Mouse (Mus musculus): ENCODE measurements around the gene Olig3. TPM values are rescaled to one million over a fixed set of nuclear protein-coding genes. Genes with fewer than 3 reads are reported as not detected.

Olig3 gene
- polyA plus RNA-seq (2012; rRNA removed) = 0.23 and 0.52 TPM in 2 replicates

DNA sequence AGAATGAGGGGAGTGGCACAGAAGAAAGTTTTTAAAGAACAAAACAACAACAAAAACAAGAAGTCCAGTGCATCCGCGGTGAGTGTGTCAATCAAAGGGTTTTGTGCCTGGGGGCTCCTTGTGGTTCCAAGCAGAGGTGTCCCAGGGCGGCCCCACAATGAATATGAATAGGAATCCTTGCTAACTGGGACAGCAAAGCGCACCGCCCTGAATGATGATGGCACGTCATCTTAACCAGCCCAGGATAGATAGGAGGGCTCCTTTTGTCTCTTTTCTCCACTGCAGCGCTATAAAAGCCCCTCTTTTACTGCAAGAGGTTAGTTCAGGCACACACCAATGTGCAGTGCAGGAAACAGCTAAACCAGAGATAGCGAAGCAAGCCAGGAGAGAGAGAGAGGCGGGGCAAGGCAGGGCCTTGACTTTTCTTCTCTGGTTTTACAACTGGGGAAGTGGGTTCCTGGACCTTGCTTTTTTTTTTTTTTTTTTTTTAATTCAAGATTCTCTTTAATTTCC is at the start of gene Olig3:
Gene Olig3, plus strand, starts transcription at position 463 of the 513 bp plus-strand sequence.

Other genes with a start within 250 kb of the Olig3 start
- 12.1 and 12.5 TPM in 2 replicates for gene Ifngr1, start 235.4 kb downstream of the Olig3 start, polyA plus RNA-seq (2012; rRNA removed)